Mouse (Mus musculus) liver, postnatal 0 days (tissue): Measurements from ENCODE around the gene Gm49776.

Experiments used
- CTCF ChIP-seq: sonication (generic); IDR thresholded peaks from 2 replicates; pipeline ENCODE4 v1.5.1; 2016; ENCODE audit warnings: antibody characterized with exemption, low read depth
- EP300 ChIP-seq: IDR thresholded peaks from 2 replicates; pipeline ENCODE4 v1.6.1; 2016; ENCODE audit warnings: antibody characterized with exemption, low read depth, mild to moderate bottlenecking

DNA sequence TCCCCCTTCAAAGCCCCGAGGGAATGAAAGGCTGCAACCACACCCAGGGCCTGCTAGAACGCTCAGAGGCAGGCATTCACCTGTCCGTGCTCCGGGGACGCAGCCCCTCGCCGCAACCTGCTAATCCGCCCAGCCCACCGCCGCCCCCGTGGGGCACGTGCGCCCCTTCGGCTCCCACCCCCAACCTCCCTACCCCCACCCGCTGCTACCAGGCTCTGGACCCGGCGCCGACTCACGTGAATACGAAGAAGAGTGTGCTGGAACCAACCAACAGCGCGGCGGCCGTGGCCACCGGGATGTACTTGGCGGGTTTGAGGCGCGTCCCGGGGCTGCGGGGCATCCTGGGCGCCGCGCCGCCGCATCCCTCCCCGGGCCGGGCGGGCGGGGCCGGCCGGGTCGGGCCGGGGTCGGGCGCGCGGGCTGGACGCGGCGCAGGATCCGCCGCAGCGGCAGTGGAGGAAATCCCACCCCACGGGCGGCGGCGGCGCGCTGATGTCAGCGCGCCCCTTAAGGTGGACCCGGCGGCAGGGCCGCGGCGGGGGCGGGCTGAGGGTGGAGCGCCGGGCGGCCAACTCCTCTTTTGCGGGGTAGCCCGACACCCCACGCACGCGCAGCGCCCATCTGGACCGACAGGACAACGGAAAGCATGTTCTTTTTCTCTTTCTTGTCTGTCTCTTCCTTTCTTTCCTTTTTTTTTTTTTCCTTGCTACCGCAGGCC, 23.3 kb downstream of the Gm49776 start, which contains the start of gene Zdhhc8:
- TF ChIP-seq CTCF (no peak), EP300 (no peak)
